Mouse (Mus musculus): ENCODE measurements at regions not wholly inside any gene's neighbourhood (a gene's known extent, or its start where the extent isn't known, plus 50 kb on each side); places are given as distances from the start of the nearest gene placed in this dataset.

DNA sequence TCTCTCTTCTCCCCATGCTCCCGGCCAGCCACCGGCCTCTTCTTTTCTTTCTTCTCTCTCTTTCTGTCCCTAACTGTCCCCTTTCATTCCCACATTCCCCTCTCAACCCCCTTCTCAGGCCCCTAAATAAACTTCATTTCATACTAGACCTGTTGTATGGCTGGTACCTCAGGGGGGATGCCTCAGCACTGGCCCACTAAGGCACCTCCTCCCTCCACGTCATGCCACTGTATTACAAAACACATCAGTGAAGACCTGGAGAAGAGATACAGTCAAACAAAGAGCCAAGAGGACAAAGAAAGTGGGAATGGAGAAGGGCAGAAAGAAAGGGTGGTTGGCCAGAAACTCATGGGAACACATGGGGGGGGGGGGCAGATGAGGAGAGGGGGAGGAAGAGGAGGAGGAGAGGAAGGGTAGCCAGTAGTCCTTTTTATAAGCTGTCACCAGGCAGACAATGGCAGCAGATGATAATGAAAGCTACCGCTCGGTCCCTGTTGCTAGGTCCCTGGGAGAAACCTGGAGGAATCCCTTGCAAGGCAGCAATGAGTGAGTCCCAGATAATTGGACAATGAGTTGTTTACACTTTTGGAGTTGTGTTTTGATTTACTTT, 224.5 kb upstream of the Pfn2 start:
- TF ChIP-seq CTCF (IDR thresholded peaks at IDR 0.05; ENCODE audit: extremely low read depth, insufficient read length, insufficient replicate concordance, low read depth, low read length) (no peak), POLR2A (IDR thresholded peaks at IDR 0.05; ENCODE audit: low read depth, low read length) (no peak)

All from small intestine, adult 2 months (tissue).